Mouse (Mus musculus) cerebellum, postnatal 10 days (tissue): ENCODE measurements at regions not wholly inside any gene's neighbourhood (a gene's known extent, or its start where the extent isn't known, plus 50 kb on each side); places are given as distances from the start of the nearest gene placed in this dataset.

ENCODE experiments used
- DNase-seq, 2 experiments: peaks; one replicate each; pipeline ENCODE4 v3.0.0; 2021; ENCODE audit warnings: mixed read lengths in 2 of 2

DNA sequence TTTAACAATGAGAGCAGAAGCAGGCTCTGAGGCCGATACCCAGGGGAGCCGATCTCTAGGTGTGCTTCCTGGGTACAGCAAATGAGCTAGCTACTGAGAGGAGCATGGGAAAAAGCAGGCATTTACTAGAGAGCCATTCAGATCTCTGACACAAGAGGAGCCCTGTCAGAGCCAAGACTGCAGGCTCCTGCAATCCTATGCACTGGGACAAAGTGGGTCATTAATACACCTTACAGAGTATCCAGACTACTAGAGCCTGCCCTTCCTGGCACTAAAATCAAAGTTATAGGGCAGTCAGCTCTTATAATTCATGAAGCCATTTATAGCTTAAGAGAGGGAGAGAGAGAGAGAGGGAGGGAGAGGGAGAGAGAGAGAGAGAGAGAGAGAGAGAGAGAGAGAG is 54.2 kb upstream of the Ank start:
- peak in 1 of 2 experiments; percentile 6 for DNase-seq

- DNase-seq: peak; percentile 10 to 15
Observed at GRCm38 (mm10) chr15:27412761-27413160, 53.7 kb upstream of the Ank start.

DNA sequence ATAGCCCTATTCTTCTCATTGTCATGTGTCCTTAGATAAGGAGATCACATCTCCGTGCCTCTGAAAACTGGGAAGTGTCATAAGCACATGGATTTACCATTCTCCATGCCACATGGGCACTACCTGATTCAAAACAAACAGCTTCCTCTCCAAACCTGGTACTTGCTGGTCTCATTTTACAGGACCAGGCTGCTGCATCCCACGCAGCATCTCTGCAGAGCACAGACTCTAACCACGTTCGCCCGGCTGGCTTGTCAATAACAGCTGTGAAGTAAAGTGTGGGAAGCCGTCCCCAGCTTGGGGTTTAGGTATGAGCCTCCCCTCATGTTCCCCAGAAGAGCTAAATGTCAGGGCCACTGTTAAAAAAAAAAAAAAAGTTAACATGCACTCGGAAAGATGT is 53.0 kb upstream of the Ank start:
- no peak for DNase-seq

DNA sequence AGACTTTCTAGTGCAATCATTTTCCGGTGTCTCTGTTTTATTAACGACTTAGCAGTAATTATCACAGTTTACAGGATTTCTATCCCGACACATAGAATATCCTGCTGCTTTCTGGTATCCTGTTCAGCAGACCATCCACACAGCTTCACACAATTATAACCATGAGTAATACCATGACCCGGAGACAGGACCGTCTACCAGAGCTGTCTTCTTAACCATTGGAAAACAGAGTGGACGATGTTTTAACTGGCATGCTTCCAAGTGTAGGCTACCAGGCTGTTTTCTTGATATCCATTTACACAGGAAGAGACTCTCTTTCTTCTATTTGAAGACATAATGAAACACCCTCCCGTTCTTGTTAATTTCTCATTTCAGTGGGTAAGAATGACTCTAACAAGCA is 51.7 kb upstream of the Ank start:
- DNase-seq: no peak
